Mouse (Mus musculus): Measurements from ENCODE around the gene Tdrd5.
"Not testable (repeated sequence)": the region's sequence is repeated elsewhere in the genome, so short reads cannot be mapped to it uniquely, and the experiment has no call there.

- TF ChIP-seq CTCF (IDR thresholded peaks at IDR 0.05; ENCODE audit: extremely low read depth, insufficient read length, insufficient replicate concordance, low read depth, low read length); POLR2A (IDR thresholded peaks at IDR 0.05; ENCODE audit: low read depth, low read length): not testable (repeated sequence)
Measured at GRCm38 (mm10) chr1:156251096-156251495, 52.4 kb downstream of the Tdrd5 start.

Data from small intestine, adult 2 months (tissue).